Mouse (Mus musculus): Measurements from ENCODE around the gene Fam117b. TPM values are rescaled to one million over a fixed set of nuclear protein-coding genes. Genes with fewer than 3 reads are reported as not detected.

Gene Fam117b
- total and polyA plus RNA-seq, 3 experiments: 6.4 to 11.4 (median 8.8) TPM

- H3K27ac ChIP-seq (ENCODE audit: insufficient read depth, low read depth): no peak overlapping the region
- H3K9ac ChIP-seq (ENCODE audit: insufficient read depth, low read depth): no peak overlapping the region
- no peaks in the 10 kb centered on the region for H3K79me2 ChIP-seq (replicated peaks; ENCODE audit: control insufficient read depth, extremely low read depth, insufficient read depth, poor library complexity, severe bottlenecking)
- peaks cover 5 to 31% of the 10 kb centered on the region in 2 experiments; a peak in 3 of 4 replicates for H3K4me1 ChIP-seq (ENCODE audit: control insufficient read depth in 1 of 2, insufficient read depth in 2 of 2)
- H3K4me2 ChIP-seq (ENCODE audit: insufficient read depth, low read depth, poor library complexity, severe bottlenecking): no peak overlapping the region
- no peak for DNase-seq (ENCODE audit: extremely low read depth)
- TF ChIP-seq SMC3 (IDR thresholded peaks at IDR 0.05; ENCODE audit: low read depth, low read length) (peak; percentile 24), CTCF (conservative IDR thresholded peaks at IDR 0.05 in 1 of 2, IDR thresholded peaks at IDR 0.05 in 1 of 2; ENCODE audit: low read depth in 2 of 2, low read length in 2 of 2) (peak in 1 of 2 experiments; percentile 63; a peak in 2 of 4 replicates), UBTF (IDR thresholded peaks at IDR 0.05; ENCODE audit: low read depth, low read length) (no peak), RAD21 (IDR thresholded peaks at IDR 0.05; ENCODE audit: low read depth, low read length) (peak; percentile 8)
- dilution Hi-C loops (cut with MboI; ENCODE audit: extremely low pct_ligation_motif_present, extremely low pct_unique_long_range_greater_than_20kb, low sequenced_read_pairs): no loop called here
- H3K4me3 ChIP-seq (replicated peaks in 1 of 3; ENCODE audit: low read depth in 2 of 3, low read length in 2 of 3, poor library complexity in 1 of 3): no peak overlapping the region
- H3K36me3 ChIP-seq (replicated peaks in 1 of 2; ENCODE audit: control insufficient read depth in 1 of 2, insufficient read depth in 1 of 2, low read length in 1 of 2): peaks cover 0 to 25% of the 10 kb centered on the region in 2 experiments
- H3K27me3 ChIP-seq (replicated peaks): no peaks in the 10 kb centered on the region
- no peaks in the 10 kb centered on the region for H3K9me3 ChIP-seq (replicated peaks; ENCODE audit: low read length)
- in situ Hi-C loops (cut with MboI; ENCODE audit: low pct_ligation_motif_present, low pct_unique_long_range_greater_than_20kb, low sequenced_read_pairs): loop anchor here (25.0 kb wide), 1 partner anchor 233 kb away; the partner anchor contains the start of gene Bmpr2
These were observed 82.8 kb downstream of the Fam117b start for GRCm38 (mm10) chr1:59995646-59996045.

- dilution Hi-C loops (cut with MboI; ENCODE audit: extremely low pct_ligation_motif_present, extremely low pct_unique_long_range_greater_than_20kb, low sequenced_read_pairs): no loop called here
- H3K9ac ChIP-seq (ENCODE audit: insufficient read depth, low read depth): peak overlapping the region; percentile 35
These were observed 84.5 kb downstream of the Fam117b start for GRCm38 (mm10) chr1:59997352-59997751.

GRCm38 (mm10) chr1:60000319-60000718 is 87.5 kb downstream of the Fam117b start:
- no peak for DNase-seq (ENCODE audit: extremely low read depth)
- in situ Hi-C loops (cut with MboI; ENCODE audit: low pct_ligation_motif_present, low pct_unique_long_range_greater_than_20kb, low sequenced_read_pairs): no loop called here
- Histone ChIP-seq H3K36me3 (replicated peaks in 1 of 2; ENCODE audit: control insufficient read depth in 1 of 2, insufficient read depth in 1 of 2, low read length in 1 of 2) (no peaks in the 10 kb centered on the region), H3K4me2 (ENCODE audit: insufficient read depth, low read depth, poor library complexity, severe bottlenecking) (no peak overlapping the region), H3K4me3 (replicated peaks in 1 of 3; ENCODE audit: low read depth in 2 of 3, low read length in 2 of 3, poor library complexity in 1 of 3) (no peak overlapping the region), H3K9ac (ENCODE audit: insufficient read depth, low read depth) (no peak overlapping the region), H3K4me1 (ENCODE audit: control insufficient read depth in 1 of 2, insufficient read depth in 2 of 2) (peaks cover 5 to 27% of the 10 kb centered on the region in 2 experiments; a peak in 3 of 4 replicates), H3K79me2 (replicated peaks; ENCODE audit: control insufficient read depth, extremely low read depth, insufficient read depth, poor library complexity, severe bottlenecking) (no peaks in the 10 kb centered on the region), H3K9me3 (replicated peaks; ENCODE audit: low read length) (no peaks in the 10 kb centered on the region), H3K27me3 (replicated peaks) (no peaks in the 10 kb centered on the region), H3K27ac (ENCODE audit: insufficient read depth, low read depth) (no peak overlapping the region)
- TF ChIP-seq CTCF (conservative IDR thresholded peaks at IDR 0.05 in 1 of 2, IDR thresholded peaks at IDR 0.05 in 1 of 2; ENCODE audit: low read depth in 2 of 2, low read length in 2 of 2): peak in 1 of 2 experiments; percentile 73; a peak in 2 of 4 replicates
- no peak for TF ChIP-seq ELF1 (IDR thresholded peaks at IDR 0.05; ENCODE audit: low read depth, low read length)
- peak; percentile 67 for TF ChIP-seq SMC3 (IDR thresholded peaks at IDR 0.05; ENCODE audit: low read depth, low read length)
- 0 out of 2 replicates have a peak, but pooled peaks have one; percentile 2 for TF ChIP-seq ZC3H11A (IDR thresholded peaks at IDR 0.05; ENCODE audit: low read depth, low read length)
- peak; percentile 77 for TF ChIP-seq RAD21 (IDR thresholded peaks at IDR 0.05; ENCODE audit: low read depth, low read length)
- dilution Hi-C loops (cut with MboI; ENCODE audit: extremely low pct_ligation_motif_present, extremely low pct_unique_long_range_greater_than_20kb, low sequenced_read_pairs): no loop called here

More at GRCm38 (mm10) chr1:59997352-59997751, 84.5 kb downstream of the Fam117b start:
- Histone ChIP-seq H3K4me2 (ENCODE audit: insufficient read depth, low read depth, poor library complexity, severe bottlenecking) (peak overlapping the region; percentile 47; the same call in 1 of the 2 replicates), H3K9me3 (replicated peaks; ENCODE audit: low read length) (no peaks in the 10 kb centered on the region), H3K36me3 (replicated peaks in 1 of 2; ENCODE audit: control insufficient read depth in 1 of 2, insufficient read depth in 1 of 2, low read length in 1 of 2) (peaks cover 0 to 13% of the 10 kb centered on the region in 2 experiments), H3K4me3 (replicated peaks in 1 of 3; ENCODE audit: low read depth in 2 of 3, low read length in 2 of 3, poor library complexity in 1 of 3) (peak overlapping the region in 2 of 3 experiments; percentile 12 to 39), H3K27ac (ENCODE audit: insufficient read depth, low read depth) (no peak overlapping the region), H3K4me1 (ENCODE audit: control insufficient read depth in 1 of 2, insufficient read depth in 2 of 2) (peaks cover 5 to 31% of the 10 kb centered on the region in 2 experiments; a peak in 3 of 4 replicates), H3K79me2 (replicated peaks; ENCODE audit: control insufficient read depth, extremely low read depth, insufficient read depth, poor library complexity, severe bottlenecking) (no peaks in the 10 kb centered on the region), H3K27me3 (replicated peaks) (no peaks in the 10 kb centered on the region)
- peak; percentile 35 for DNase-seq (ENCODE audit: extremely low read depth)
- TF ChIP-seq IRF4 (IDR thresholded peaks at IDR 0.05; ENCODE audit: low read depth, low read length) (peak; percentile 76), GABPA (IDR thresholded peaks at IDR 0.05; ENCODE audit: insufficient replicate concordance, low read depth, low read length) (no peak), ZKSCAN1 (IDR thresholded peaks at IDR 0.05; ENCODE audit: borderline replicate concordance, low read depth, low read length) (no peak), POLR2A (IDR thresholded peaks at IDR 0.05; ENCODE audit: low read depth, low read length) (peak; percentile 31; the same call in 1 of the 2 replicates)
- in situ Hi-C loops (cut with MboI; ENCODE audit: low pct_ligation_motif_present, low pct_unique_long_range_greater_than_20kb, low sequenced_read_pairs): loop anchor here (25.0 kb wide), 1 partner anchor 235 kb away; the partner anchor contains the start of gene Bmpr2
